Mouse (Mus musculus) forebrain, postnatal 0 days (tissue): ENCODE data around the gene Crygn. TPM values are rescaled to one million over a fixed set of nuclear protein-coding genes. Genes with fewer than 3 reads are reported as not detected.

Source experiments
- ATAC-seq: fragments of 200-750 bp; cut with Nextera tagmentation; 2 replicates; pipeline ENCODE4 v1.8.0; 2017; ENCODE audit warnings: mild to moderate bottlenecking, moderate library complexity
- DNase-seq: peaks from one replicate; pipeline ENCODE4 v3.0.0-alpha.2; 2015
- H3K27ac ChIP-seq: fragments of 300-500 bp; sonication (generic); 2 replicates; pipeline ENCODE4 v1.5.1; 2014; ENCODE audit warnings: low read depth, mild to moderate bottlenecking, antibody characterized with exemption, low read length, moderate library complexity, mixed read lengths
- H3K27me3 ChIP-seq: fragments of 300-500 bp; sonication (generic); 2 replicates; pipeline ENCODE4 v1.6.1; 2014; ENCODE audit warnings: mild to moderate bottlenecking, low read length, mixed read lengths; ENCODE audit not compliant: insufficient read depth
- H3K36me3 ChIP-seq: fragments of 300-500 bp; sonication (generic); 2 replicates; pipeline ENCODE4 v1.6.1; 2014; ENCODE audit warnings: mild to moderate bottlenecking, moderate library complexity; ENCODE audit not compliant: insufficient read depth
- H3K4me1 ChIP-seq: fragments of 300-500 bp; sonication (generic); 2 replicates; pipeline ENCODE4 v1.6.1; 2014; ENCODE audit warnings: antibody characterized with exemption; ENCODE audit not compliant: insufficient read depth
- H3K4me2 ChIP-seq: fragments of 300-500 bp; sonication (generic); 2 replicates; pipeline ENCODE4 v1.6.1; 2014; ENCODE audit warnings: low read depth, mild to moderate bottlenecking, moderate library complexity
- H3K4me3 ChIP-seq: fragments of 300-500 bp; sonication (generic); 2 replicates; pipeline ENCODE4 v1.5.1; 2014; ENCODE audit warnings: low read depth, low read length, mixed read lengths
- H3K9ac ChIP-seq: fragments of 300-500 bp; sonication (generic); 2 replicates; pipeline ENCODE4 v1.6.1; 2014; ENCODE audit warnings: mild to moderate bottlenecking
- H3K9me3 ChIP-seq: fragments of 300-500 bp; sonication (generic); 2 replicates; pipeline ENCODE4 v1.6.1; 2016; ENCODE audit warnings: low read length
- CTCF ChIP-seq: sonication (generic); IDR thresholded peaks from 2 replicates; pipeline ENCODE4 v1.5.1; 2016; ENCODE audit warnings: antibody characterized with exemption, control low read depth, low read depth
- WGBS: fragments of 180-500 bp; shearing (Covaris S2); extraction: QIAGEN DNeasy Blood & Tissue Kit; methylation state at CpG from one replicate; pipeline ENCODE4 v1.1.7; 2014; 5-methylcytosine and 5-hydroxymethylcytosine counted together
- polyA plus RNA-seq: library from polyadenylated mRNA; unstranded; fragments of >200 nt; fragmentation: Nextera tagmentation; extraction: Ambion mirVana; gene quantifications from 2 replicates; pipeline ENCODE4 v1.2.1, GENCODE M21; 2015
- total RNA-seq: library from RNA; depleted of rRNA; stranded (reverse); fragments of >200 nt; gene quantifications from 2 replicates; pipeline ENCODE4 v1.2.3, GENCODE M21; 2014

Crygn gene
- total and polyA plus RNA-seq, 2 experiments from 2014 or later: 0.33 to 2.1 TPM

DNA sequence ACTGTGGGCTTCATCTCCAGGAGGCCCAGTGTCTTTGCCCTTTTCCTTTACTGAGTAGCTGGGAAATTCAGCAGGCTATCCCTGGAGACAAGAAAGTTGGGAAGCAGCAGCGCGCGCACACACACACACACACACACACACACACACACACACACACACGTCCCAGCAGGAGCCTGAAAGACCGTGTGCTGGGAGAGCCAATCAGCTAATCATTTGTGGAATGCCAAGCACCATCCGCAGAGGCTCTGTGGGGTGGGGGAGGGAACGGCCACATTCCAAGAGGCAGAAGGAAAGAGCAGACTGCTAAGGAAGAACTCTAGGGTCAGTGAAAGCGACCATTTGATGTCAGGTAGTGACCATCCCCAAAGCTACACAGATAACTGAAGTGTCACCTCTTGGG is 24.7 kb downstream of the Crygn start:
- H3K9ac ChIP-seq: no peak overlapping the region
- no peaks in the 10 kb centered on the region for H3K36me3 ChIP-seq
- DNase-seq (no peak), ATAC-seq (no peak)
- no peak for TF ChIP-seq CTCF
- H3K27me3 ChIP-seq: peaks cover 24% of the 10 kb centered on the region
- no peaks in the 10 kb centered on the region for H3K4me1 ChIP-seq
- H3K9me3 ChIP-seq: no peaks in the 10 kb centered on the region
- no peak overlapping the region for H3K4me3 ChIP-seq
- no peak overlapping the region for H3K4me2 ChIP-seq
- no peak overlapping the region for H3K27ac ChIP-seq
- 4% methylated on average over 8 of the region's 8 CpGs for WGBS

DNA sequence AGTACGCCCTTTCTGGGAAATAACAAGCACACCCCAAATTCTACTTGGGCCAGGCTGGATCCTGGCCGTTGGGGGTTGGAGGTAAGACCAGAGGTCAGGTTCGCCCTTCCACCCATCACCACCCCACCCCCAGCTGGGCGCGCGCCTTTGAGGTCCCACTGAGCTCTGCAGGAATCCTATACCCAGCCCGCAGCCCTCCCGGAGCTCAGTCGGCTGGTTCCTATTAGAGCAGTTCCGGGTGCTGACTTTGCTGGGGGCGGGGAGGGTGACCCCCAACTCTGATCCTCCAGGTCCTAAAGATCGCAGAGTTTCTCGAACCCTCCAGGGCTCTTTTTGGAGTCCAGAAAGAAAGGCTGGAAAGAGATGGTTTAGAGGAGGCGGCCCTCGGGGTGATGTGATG is 26.8 kb downstream of the Crygn start:
- no peaks in the 10 kb centered on the region for H3K9me3 ChIP-seq
- 0 out of 2 replicates have a peak overlapping the region, but pooled peaks have one; percentile 40 for H3K9ac ChIP-seq
- H3K4me2 ChIP-seq: peak overlapping the region; percentile 55
- H3K27ac ChIP-seq: no peak overlapping the region
- no peaks in the 10 kb centered on the region for H3K4me1 ChIP-seq
- H3K36me3 ChIP-seq: no peaks in the 10 kb centered on the region
- ATAC-seq (peak; percentile 57; the same call in 1 of the 2 replicates), DNase-seq (no peak)
- peaks cover 24% of the 10 kb centered on the region for H3K27me3 ChIP-seq
- 6% methylated on average over 15 of the region's 15 CpGs for WGBS
- TF ChIP-seq CTCF: no peak
- peak overlapping the region; percentile 34 for H3K4me3 ChIP-seq

DNA sequence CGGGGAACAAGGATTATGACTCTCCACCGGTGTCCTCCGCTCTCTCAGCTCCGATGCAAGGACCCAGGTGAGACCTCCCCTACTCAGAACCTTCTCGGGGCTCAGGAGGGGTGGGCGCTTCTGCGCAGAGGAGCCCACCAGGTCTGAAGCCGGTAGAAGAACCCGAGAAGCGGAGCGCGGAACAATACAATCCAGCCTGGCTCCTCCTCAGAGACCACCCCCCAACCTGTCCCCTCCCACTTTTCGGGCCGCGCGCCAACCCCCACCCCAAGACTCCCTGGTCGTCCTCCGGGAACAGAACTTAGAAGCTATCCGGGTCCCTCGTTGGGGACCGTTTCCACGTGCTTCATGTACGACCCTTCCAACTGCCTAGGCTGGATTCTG is 27.3 kb downstream of the Crygn start, which contains the start of gene Wdr86:
Wdr86 (minus strand) TSS at position 240 of the 384 bp plus-strand sequence.
- ATAC-seq (peak; percentile 58; the same call in 1 of the 2 replicates), DNase-seq (no peak)
- Histone ChIP-seq H3K4me1 (no peaks in the 10 kb centered on the region), H3K9ac (peak within 1 kb of the TSS; percentile 40; the same call in 1 of the 2 replicates), H3K27me3 (peaks cover 24% of the 10 kb centered on the region), H3K36me3 (no peaks in the 10 kb centered on the region), H3K4me2 (peak within 1 kb of the TSS; percentile 55), H3K4me3 (peak within 1 kb of the TSS; percentile 34), H3K9me3 (no peaks in the 10 kb centered on the region), H3K27ac (no peak within 1 kb of the TSS)
- under 1% methylated on average over 23 of the region's 23 CpGs for WGBS
- no peak for TF ChIP-seq CTCF

DNA sequence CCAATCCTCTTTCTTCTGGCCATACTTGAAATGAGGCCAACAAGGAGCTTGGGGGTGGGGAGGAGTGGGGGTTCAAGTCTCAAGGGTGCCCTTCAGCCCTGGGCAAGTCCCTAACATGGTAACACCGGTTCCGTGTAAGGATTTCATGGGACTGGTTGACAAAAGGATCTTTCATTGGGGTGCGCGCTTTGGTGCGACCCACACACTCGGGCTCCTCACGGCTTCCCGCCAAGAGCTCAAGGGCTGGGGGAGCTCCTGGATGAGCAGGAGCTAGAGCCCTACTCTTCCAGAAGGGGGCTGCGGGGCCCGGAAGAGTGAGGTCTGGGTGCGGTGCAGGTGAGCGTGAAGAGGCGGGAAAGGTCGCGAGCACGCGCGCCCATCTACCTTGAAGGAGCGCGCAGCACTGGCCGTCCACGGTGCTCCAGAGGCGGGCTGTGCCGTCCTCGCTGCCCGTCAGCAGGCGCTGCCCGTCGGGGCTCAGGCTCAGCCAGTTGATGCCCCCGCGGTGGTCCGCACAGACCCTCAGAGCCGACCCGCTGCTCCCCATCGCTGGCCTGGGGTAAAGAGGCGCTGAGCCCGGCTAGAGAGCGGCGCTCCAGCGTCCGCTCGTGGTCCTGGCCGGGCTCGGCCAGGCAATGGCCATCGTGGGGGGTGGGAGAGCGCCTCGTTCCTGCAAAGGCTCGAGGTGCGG is 27.9 kb downstream of the Crygn start:
- WGBS: 1% methylated on average over 49 of the region's 49 CpGs
- H3K9me3 ChIP-seq: no peaks in the 10 kb centered on the region
- H3K27me3 ChIP-seq: peaks cover 24% of the 10 kb centered on the region
- H3K27ac ChIP-seq: no peak overlapping the region
- H3K4me3 ChIP-seq: peak overlapping the region; percentile 34
- H3K9ac ChIP-seq: peak overlapping the region; percentile 40; the same call in 1 of the 2 replicates
- no peak for TF ChIP-seq CTCF
- H3K4me2 ChIP-seq: peak overlapping the region; percentile 55
- ATAC-seq: no peak
- no peaks in the 10 kb centered on the region for H3K36me3 ChIP-seq
- DNase-seq: no peak
- no peaks in the 10 kb centered on the region for H3K4me1 ChIP-seq

DNA sequence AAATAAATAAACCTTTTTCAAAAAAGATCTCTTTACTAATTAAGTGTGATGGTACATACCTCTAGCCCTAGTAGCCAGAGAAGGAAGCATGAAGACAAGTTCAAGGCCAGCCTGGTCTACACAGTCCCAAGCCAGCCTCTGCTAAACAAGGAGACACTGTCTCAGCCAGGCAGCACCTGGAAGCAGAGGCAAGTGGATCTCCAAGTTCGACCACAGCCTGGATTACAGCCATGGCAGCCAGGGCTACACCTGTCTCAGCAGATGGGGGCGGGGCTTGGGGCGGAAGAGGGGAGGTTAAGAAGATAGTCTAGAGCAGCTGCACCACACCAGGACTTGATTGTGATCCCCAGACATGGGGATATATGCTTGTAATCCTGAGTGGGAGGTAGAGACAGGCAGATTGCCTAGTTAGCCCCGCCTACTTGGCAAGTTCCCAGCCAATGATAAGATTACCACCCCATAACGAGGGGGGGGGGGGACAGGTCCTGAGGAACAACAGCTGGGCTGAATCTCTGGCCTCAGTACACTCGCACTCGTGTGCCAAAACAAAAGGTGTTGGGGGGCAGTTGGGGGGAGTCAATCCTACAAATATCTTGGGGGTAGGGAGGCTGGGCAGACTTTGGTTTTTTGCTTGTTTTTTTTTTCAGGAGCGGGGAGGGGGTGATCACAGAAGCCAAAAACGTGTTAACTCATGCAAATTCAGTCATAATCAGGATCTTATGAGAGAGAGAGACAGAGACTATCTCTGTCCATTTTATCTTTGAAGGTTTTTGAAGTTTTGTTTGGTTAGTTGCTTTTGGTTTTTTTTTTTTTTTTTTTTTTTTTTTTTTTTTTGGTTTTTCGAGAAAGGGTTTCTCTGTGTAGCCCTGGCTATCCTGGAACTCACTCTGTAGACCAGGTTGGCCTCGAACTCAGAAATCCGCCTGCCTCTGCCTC is 30.6 kb downstream of the Crygn start:
- no peaks in the 10 kb centered on the region for H3K4me1 ChIP-seq
- no peak overlapping the region for H3K4me3 ChIP-seq
- TF ChIP-seq CTCF: no peak
- no peak overlapping the region for H3K9ac ChIP-seq
- no peak overlapping the region for H3K4me2 ChIP-seq
- H3K36me3 ChIP-seq: no peaks in the 10 kb centered on the region
- H3K27ac ChIP-seq: no peak overlapping the region
- no peak for DNase-seq
- no peak for ATAC-seq
- 64% methylated on average over 12 of the region's 12 CpGs for WGBS
- peaks cover 24% of the 10 kb centered on the region for H3K27me3 ChIP-seq
- H3K9me3 ChIP-seq: no peaks in the 10 kb centered on the region

DNA sequence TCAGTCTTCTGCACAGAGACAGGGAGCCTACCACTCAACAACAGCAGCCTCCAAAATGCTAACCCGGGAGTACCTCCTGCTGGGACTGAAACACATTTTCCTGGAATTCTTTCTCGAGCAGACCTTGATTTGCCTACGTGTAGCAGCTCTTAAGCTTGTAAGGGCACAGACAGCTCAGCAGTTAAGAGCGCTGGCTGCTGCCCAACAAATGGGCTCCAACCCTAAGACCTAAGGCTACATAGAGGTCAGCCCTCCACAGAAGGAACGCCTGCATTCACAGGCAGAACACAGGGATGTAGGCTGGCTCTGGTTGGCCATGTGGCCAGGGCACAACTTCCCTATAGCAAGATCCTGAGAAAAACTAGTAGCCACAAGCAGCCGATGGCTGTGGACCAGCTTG is 31.9 kb downstream of the Crygn start:
- no peaks in the 10 kb centered on the region for H3K9me3 ChIP-seq
- H3K4me2 ChIP-seq: no peak overlapping the region
- no peak overlapping the region for H3K27ac ChIP-seq
- ATAC-seq: no peak
- H3K4me1 ChIP-seq: no peaks in the 10 kb centered on the region
- WGBS: 74% methylated on average over 6 of the region's 6 CpGs
- H3K27me3 ChIP-seq: peaks cover 19% of the 10 kb centered on the region
- no peak overlapping the region for H3K9ac ChIP-seq
- H3K4me3 ChIP-seq: no peak overlapping the region
- no peak for DNase-seq
- TF ChIP-seq CTCF: no peak
- H3K36me3 ChIP-seq: no peaks in the 10 kb centered on the region

DNA sequence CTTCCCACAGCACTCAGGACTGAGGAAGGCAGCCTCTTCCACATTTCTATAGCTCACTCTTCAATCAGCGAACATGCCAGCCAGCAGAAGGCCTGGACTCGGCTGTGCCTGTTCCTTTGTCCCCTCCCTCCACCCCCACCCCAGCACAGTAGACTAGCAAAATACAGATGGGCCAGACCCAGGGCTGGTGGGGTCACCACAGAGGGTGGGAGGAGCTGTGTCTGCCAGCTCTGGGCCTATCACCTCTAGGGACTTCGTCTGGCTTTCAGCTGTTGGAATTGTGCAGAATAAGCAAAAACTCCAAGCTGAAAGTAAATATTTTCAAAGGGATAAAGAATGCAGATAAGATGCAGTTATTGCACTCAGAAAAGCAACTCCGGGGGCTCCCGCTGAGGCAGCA is 33.0 kb downstream of the Crygn start:
- no peak overlapping the region for H3K4me3 ChIP-seq
- no peaks in the 10 kb centered on the region for H3K36me3 ChIP-seq
- H3K9ac ChIP-seq: no peak overlapping the region
- H3K4me2 ChIP-seq: no peak overlapping the region
- ATAC-seq (peak; percentile 59), DNase-seq (no peak)
- peaks cover 8% of the 10 kb centered on the region for H3K27me3 ChIP-seq
- H3K4me1 ChIP-seq: no peaks in the 10 kb centered on the region
- no peaks in the 10 kb centered on the region for H3K9me3 ChIP-seq
- no peak overlapping the region for H3K27ac ChIP-seq
- 52% methylated on average over 5 of the region's 5 CpGs for WGBS
- no peak for TF ChIP-seq CTCF
